Mouse (Mus musculus): ENCODE measurements around the gene Fgfr2.
A peak's percentile ranks its signal among the peaks of the same experiment; 100 is the strongest.

Gene Fgfr2

GRCm38 (mm10) chr7:133011611-133012010, 111.5 kb downstream of the Fgfr2 start:
- no peak for DNase-seq (ENCODE audit: inconsistent age in 2 of 2, low spot score in 1 of 2)

GRCm38 (mm10) chr7:133011191-133011590, 112.0 kb downstream of the Fgfr2 start:
- peak; percentile 79 to 90 for DNase-seq (ENCODE audit: inconsistent age in 2 of 2, low spot score in 1 of 2)

- no peak for DNase-seq (ENCODE audit: inconsistent age in 2 of 2, low spot score in 1 of 2)
These were observed 112.7 kb downstream of the Fgfr2 start for GRCm38 (mm10) chr7:133010477-133010876.

- DNase-seq (ENCODE audit: inconsistent age in 2 of 2, low spot score in 1 of 2): no peak
These were observed 113.5 kb downstream of the Fgfr2 start for GRCm38 (mm10) chr7:133009676-133010075.

- peak; percentile 80 to 89 for DNase-seq (ENCODE audit: inconsistent age in 2 of 2, low spot score in 1 of 2)
These were observed 114.5 kb downstream of the Fgfr2 start for GRCm38 (mm10) chr7:133008663-133009062.

- DNase-seq (ENCODE audit: inconsistent age in 2 of 2, low spot score in 1 of 2): peak; percentile 95 to 97
These were observed 115.8 kb downstream of the Fgfr2 start for GRCm38 (mm10) chr7:133007343-133007742.

GRCm38 (mm10) chr7:133005772-133006171, 117.4 kb downstream of the Fgfr2 start:
- DNase-seq (ENCODE audit: inconsistent age in 2 of 2, low spot score in 1 of 2): peak; percentile 62 to 81

GRCm38 (mm10) chr7:133003421-133003820, 119.7 kb downstream of the Fgfr2 start:
- DNase-seq (ENCODE audit: inconsistent age in 2 of 2, low spot score in 1 of 2): peak; percentile 84 to 92

GRCm38 (mm10) chr7:133002271-133002670, 120.9 kb downstream of the Fgfr2 start:
- peak in 1 of 2 experiments; percentile 35 for DNase-seq (ENCODE audit: inconsistent age in 2 of 2, low spot score in 1 of 2)

GRCm38 (mm10) chr7:133001388-133001787, 121.8 kb downstream of the Fgfr2 start:
- DNase-seq (ENCODE audit: inconsistent age in 2 of 2, low spot score in 1 of 2): no peak

- DNase-seq (ENCODE audit: inconsistent age in 2 of 2, low spot score in 1 of 2): no peak
These were observed 124.1 kb downstream of the Fgfr2 start for GRCm38 (mm10) chr7:132999061-132999460.

GRCm38 (mm10) chr7:132998639-132999038, 124.5 kb downstream of the Fgfr2 start:
- DNase-seq (ENCODE audit: inconsistent age in 2 of 2, low spot score in 1 of 2): peak; percentile 83 to 92

- DNase-seq (ENCODE audit: inconsistent age in 2 of 2, low spot score in 1 of 2): peak; percentile 51 to 80
These were observed 126.8 kb downstream of the Fgfr2 start for GRCm38 (mm10) chr7:132996391-132996790.

GRCm38 (mm10) chr7:132994628-132995191, 128.4 kb downstream of the Fgfr2 start:
- peak in 1 of 2 experiments; percentile 21 for DNase-seq (ENCODE audit: inconsistent age in 2 of 2, low spot score in 1 of 2)

- DNase-seq (ENCODE audit: inconsistent age in 2 of 2, low spot score in 1 of 2): peak in 1 of 2 experiments; percentile 20
These were observed 129.0 kb downstream of the Fgfr2 start for GRCm38 (mm10) chr7:132994120-132994519.

GRCm38 (mm10) chr7:132992967-132993615, 130.1 kb downstream of the Fgfr2 start:
- no peak for DNase-seq (ENCODE audit: inconsistent age in 2 of 2, low spot score in 1 of 2)

GRCm38 (mm10) chr7:132991240-132991900, 131.8 kb downstream of the Fgfr2 start:
- no peak for DNase-seq (ENCODE audit: inconsistent age in 2 of 2, low spot score in 1 of 2)

- DNase-seq (ENCODE audit: inconsistent age in 2 of 2, low spot score in 1 of 2): no peak
These were observed 133.3 kb downstream of the Fgfr2 start for GRCm38 (mm10) chr7:132989839-132990238.

GRCm38 (mm10) chr7:132982639-132983038, 140.5 kb downstream of the Fgfr2 start:
- DNase-seq (ENCODE audit: inconsistent age in 2 of 2, low spot score in 1 of 2): no peak

- DNase-seq (ENCODE audit: inconsistent age in 2 of 2, low spot score in 1 of 2): no peak
These were observed 145.2 kb downstream of the Fgfr2 start for GRCm38 (mm10) chr7:132977981-132978380.

GRCm38 (mm10) chr7:132976079-132976478, 147.1 kb downstream of the Fgfr2 start:
- DNase-seq (ENCODE audit: inconsistent age in 2 of 2, low spot score in 1 of 2): no peak

GRCm38 (mm10) chr7:132972079-132972478, 151.1 kb downstream of the Fgfr2 start:
- no peak for DNase-seq (ENCODE audit: inconsistent age in 2 of 2, low spot score in 1 of 2)
